Mouse (Mus musculus) telencephalon, adult 2 months (tissue): ENCODE data around the gene Sel1l3.
A peak's percentile ranks its signal among the peaks of the same experiment; 100 is the strongest.

Source experiments
- DNase-seq: peaks from one replicate; pipeline ENCODE4 v3.0.0-alpha.2; 2011; ENCODE audit warnings: low read depth, low spot score

Gene Sel1l3

DNA sequence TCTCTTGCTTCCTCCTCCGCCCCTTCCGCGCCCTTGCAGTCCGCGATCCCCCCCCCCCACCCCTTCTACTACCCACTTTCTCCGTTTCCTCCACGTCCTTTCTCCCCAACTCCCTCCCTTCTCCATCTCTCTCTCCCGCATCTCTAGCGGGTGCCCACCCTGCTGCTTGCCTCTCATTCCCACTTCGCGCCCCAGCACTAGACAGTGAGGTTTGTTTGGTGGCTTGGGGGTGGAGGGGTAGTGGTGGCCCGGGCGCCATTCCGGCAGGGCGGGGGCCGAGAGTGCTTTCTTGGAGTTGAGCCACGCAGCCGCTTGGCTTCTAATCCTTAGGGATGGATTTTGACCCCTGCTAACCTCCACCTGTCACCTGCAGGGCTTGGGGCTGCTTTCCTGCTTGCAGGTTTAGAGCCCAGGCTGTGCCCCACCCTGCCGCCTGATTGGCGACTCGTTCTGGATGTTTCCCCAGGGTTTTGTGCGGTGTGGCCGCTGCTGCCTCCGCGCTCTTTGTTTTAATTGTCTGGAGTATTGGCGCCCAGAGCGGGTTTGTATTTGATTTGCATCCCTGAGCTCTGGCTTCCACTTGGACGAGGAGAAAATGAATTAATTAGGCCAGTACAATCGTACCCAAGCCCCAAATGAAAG is at the start of gene Sel1l3:
TSS of gene Sel1l3 (minus strand) at position 217 of the 642 bp plus-strand sequence.
- DNase-seq = no peak

DNA sequence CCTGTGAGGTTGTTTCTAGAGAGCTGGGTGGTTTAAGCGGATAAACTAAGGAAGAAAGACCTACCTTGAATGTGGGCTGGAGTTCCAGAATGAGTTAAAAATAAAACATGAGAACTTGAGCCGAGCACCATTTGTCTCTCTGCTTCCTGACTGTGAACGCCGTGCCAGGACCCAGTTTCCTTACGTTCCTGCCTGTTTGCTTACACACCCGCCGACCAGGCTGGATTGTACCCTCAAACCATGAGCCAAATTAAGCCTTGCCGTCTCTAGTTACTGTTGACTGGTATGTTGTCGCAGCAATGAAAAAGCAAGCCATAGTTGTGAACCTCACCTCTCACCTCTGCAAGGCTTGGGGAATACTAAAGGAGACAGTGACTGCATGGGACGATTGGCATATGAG is 48.3 kb upstream of the Sel1l3 start:
- no peak for DNase-seq

DNA sequence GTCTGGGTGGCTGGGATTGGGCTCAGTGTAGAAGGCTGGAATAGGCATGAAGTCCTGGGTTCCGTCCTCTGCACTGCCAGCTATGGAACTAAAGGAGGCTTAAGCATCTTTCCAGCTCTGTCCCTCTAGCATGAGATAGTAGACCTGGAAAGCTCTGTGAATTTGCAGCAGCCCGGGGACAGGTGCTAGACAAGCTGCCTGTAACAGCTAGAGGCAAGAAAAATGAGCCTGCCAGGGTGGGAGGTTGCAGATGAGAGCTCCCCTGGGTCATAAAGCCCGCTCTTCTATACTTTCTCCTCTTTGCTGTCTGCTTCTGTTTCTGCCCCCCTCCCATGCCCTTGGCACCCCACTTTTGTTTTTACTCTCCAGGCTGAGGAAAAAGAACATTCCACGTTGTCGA is 46.2 kb upstream of the Sel1l3 start:
- DNase-seq = peak; percentile 46

DNA sequence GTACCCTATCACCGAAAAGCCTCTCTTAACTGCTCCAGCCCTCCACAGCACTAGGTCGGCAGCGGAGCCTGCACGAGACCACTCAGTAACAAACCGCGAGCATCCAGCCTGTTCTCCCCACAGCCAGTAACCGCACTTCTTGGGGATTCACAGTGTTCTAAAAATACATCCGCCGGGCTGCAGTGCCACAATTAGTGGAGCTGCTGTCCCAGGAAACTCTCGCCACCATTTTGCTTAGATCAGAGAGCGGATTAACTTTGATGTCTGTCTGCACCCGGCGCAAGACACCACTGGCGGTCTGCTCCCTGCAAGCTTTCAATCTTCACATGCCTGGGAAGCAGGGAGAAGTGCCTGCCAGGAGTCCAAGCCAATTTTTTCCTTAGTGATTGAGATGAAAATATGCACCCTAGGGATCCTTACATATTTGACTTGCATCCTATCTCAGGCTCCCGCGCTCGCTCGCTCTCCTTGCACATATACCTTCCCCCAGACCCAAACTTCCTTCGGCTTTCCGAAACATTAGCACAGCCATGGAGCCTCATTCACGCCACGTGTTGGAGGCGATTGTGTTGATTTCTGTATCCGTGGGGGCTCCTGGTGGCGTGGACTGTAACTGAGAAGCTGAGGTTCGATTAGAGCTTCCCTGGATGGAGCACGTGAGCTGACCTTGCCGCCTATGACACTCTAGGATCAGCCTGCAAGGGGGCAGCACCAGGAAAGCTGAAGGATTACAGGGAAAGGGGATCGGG is 44.5 kb upstream of the Sel1l3 start:
- DNase-seq = peak; percentile 56

DNA sequence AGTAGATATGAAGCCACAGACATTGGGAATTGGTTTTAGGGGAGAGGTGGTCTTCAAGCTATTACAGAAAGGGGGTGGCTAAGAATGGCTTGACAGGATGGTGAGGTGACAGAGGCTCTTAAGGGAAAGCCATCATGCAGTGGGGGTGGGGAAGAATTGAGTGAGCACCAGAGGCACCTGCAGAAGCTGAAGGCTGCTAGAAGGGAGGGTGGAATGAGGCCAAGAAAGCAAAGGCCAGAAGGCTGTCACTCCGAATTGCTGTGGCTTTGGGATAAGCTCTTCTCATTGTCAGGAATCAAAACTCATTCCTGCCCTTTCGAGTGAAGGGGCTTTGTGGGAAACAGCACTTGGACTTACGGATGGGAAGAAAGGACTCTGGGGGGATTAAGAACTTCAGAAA is 41.1 kb upstream of the Sel1l3 start:
- DNase-seq = no peak

DNA sequence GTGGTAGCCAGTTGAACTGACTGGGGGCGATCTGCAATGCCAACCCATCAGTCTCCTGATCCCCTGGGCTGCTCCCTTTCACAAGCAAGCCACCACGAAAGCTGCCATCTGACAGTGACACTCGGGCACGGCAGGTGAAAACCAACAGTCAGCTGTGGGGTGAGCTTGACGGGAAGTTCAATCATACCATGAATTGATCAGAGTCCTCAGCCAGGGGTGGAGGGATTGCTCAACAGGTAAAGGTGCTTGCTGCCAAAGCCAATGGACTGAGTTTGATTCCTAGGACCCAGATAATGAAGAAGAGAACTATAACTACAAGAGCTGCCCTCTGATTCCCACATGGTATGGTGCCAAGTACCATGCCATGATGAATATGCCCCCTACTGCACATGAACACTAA is 40.4 kb upstream of the Sel1l3 start:
- no peak for DNase-seq

DNA sequence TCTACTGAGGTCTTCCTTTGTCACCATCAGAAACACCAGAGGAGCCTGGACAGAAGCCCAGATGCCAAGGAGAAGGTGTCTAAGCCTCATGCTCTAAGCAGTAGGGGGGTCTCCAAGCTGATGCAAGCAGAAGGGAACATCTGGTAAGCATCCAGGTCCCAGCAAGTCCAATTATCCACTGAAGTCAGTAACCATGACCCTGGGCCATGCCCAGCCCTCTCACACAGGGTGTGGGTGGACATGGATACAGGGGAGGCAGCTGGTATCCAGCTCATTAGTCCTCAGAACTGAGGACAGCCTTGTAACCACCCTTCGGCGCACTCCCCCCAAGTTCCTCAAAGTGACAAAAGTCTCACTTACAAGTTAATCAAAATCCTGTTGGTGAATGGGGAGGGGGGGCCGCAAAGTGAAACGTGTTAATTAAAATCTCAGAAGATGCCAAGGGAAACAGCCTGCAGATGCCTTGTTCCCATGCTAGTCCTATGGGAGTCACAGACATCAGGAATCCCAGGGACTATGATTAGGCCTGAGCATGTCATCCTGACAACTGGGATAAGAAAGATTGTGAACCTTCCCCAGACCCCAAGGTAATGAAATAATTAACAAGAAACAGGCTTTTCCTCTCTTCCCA is 35.8 kb upstream of the Sel1l3 start:
- no peak for DNase-seq

DNA sequence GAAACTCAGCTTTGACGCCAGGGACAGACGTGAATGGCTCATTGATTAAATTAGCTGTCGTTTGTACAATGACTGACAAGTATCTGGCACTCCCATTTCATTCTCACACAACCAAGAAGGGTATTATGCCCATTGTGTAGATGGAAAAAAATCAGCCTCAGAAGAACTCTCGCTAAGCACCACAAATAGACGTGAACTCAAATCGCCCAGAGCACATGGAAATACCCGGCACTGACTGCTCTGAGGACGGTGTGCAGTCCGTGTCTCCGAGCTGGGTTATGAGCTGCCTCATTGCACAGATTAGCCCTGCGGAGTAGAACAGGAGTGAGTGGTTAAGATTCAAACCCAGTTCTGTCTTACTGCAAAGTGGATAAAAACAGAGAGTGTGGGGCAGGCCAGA is 34.8 kb upstream of the Sel1l3 start:
- no peak for DNase-seq

DNA sequence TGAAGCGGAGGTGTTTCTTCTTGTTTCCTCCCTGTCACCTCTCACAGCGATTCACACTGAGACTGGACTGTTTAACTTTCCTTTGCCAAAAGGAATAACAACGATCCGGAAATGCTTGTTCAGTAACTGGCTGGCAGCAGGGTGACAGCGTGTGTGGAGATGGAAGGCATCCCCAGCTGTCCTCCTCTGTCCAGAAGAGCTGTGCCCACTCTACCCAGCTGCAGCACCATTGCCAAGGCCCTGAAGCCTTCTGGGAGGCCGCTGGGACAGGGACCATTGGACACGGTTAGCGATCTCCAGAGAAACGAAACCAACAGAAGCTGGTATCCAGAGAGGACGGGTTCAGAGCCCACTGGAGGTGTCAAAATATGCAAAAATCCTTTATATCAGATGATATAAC is 30.2 kb upstream of the Sel1l3 start:
- DNase-seq = no peak

DNA sequence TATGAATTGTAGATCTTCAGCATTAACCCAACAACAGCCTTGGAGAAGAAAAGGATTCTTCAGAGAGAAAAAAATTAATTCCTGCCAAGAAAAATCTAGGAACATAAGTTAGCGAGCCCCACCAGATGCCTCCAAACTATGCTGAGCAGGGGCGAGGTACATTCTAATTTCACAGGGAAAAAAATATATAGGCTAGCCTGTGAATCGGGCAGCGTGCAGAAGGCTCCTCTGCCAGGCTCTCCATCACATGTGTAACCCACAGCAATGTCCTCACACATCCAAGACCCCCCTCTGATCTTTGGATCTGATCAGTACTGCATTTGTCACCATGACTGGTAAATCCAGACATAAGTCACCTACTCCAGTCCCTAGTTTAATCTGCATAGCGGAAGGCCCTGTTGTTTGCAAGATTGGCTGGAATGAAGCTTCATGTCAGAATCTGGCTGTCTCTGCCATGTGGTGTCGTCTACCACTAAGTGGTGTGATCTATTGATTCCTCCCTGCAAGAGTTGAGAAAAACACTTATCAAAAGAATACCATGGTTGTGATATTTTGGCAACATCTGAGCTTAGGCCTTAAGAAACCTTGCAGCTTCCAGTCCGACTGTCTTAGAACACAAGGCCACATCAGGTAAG is 29.3 kb upstream of the Sel1l3 start:
- peak; percentile 65 for DNase-seq

DNA sequence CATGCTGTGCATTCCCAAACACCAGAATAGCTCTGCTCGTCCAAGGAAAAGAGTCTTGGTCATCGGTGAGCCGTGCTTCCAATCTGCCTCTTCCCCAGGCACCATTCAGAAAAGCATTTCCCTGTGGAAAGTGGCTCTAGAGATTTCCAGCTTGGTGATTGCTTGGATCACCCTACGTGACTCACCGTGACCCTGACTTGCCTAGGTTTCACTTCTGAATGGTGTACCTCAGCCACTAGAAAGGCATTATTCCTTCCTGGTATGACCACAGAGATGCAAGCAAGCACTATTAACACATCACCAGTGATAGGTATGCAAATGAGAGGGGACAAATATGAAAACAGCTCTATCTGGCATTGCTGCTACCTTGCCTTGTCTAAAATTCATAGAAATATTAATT is 28.2 kb upstream of the Sel1l3 start:
- no peak for DNase-seq

DNA sequence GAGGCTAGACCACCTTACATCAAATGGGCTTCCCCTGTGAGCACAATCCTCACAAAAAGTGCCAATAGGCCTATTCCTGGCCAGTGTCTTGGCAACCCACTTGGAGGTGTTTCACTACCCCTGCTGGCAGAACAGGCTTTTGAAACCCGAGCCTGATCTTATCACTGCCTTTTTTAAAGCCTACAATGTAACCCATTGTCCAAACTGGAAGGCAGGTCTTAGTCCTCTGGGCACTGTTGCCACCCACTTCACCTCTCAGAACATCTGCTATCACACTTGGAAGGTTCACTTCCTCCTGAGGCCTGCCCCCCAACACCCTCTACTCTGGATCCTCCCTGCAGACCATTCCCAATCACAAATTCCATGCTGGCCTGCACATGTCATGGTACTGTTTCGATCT is 27.4 kb upstream of the Sel1l3 start:
- no peak for DNase-seq

DNA sequence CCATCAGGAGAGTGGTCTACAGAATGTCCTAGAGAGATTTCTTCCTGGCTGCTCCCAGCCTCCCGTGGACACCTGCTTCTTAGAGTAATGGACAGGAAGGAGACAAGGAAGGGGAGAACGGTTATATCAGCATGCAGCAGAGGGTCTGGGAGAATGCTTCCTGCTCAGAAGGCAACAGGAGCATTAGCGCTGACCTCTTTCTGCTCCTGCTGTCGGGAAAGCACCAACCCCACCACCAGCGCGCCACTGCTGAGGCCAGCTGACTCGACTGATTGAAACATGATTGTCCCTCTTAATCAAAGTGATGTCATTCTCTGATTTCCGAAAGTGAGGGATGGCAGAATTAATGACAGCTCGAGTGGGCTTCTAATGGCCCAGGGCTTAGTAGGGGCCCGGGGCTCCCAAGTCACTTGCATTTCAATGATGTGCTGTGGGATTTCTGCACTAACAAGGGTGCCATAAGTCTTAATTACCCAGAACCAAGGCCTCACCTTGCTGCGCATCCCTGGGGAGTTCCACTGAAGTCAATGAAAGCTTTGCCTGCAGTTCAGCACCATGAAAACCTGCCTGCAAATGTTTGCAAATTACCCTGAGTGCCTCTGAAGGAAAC is 26.2 kb upstream of the Sel1l3 start:
- no peak for DNase-seq

DNA sequence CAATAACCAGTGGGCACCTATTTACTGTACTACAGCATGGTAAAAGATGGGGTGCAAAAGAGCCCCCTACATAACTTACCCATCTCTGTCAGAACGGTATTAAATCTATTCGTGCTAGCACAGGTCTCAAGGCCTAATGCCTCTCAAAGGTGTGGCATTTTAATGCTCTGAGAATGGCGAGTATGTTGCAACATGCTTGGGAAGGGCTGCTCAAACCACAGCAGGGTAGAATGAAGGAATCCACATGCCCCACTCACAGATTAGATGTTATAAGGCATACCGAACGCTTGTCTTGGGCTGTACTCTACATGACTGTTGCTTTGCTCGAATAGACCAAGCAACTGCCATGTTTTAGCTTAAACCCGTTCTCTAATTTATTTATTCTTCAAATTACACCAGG is 25.5 kb upstream of the Sel1l3 start:
- no peak for DNase-seq

DNA sequence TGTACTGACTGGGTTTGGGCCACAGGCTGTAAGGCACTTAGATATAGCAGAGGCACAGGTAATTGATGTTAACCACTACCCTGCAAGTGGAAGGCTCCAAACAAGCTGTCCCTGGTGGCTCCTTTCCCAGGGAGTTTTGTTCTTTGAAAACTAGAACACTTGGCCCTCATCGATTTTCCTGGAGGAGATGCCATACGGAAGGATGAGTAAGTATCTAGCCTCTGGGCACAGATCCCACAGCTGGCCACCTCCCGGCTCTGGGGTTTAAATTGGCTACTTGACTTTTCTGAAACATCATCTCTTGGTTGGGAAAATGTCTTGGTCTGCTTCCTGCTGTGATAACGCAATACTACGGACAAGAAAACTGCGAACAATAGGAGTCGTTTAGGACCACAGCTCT is 25.0 kb upstream of the Sel1l3 start:
- no peak for DNase-seq

DNA sequence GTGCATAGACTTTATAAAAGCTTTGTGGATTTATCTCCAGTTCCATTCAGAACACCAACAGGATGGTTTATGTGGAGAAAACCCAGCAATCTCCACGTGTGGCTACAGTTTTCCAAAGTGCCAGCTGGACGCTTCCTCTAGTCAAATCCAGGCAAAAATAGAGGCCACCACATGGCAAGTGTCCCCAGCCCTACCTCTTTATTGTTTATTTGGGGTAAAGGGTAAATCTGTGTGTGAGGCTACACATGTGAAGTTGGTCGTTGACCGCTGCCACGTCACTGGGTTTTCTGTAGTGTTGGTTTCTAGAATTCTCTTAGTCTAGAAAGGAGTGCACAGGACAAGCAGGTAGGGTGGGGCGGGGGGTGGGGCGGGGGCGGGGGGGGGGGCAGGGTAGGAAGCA is 23.0 kb upstream of the Sel1l3 start:
- no peak for DNase-seq

DNA sequence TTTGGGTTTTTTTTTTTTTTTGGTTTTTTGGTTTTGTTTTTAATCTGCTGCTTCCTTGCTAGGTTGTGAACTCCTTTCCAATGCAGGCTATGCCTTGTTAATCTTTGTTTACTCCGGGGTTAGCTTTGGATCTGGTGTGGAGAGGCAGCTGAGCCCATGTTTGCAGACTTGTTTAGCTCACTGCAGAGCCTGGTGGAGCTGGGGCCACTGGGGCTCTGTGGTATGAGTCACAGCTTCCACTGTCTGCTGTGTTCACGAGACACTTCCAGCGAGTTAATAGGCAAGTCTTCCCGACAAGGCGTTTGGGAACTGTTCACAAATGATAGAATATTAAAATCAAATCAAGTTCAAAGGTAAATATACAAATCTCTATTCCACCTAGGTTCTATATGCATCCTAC is 22.4 kb upstream of the Sel1l3 start:
- DNase-seq = no peak

DNA sequence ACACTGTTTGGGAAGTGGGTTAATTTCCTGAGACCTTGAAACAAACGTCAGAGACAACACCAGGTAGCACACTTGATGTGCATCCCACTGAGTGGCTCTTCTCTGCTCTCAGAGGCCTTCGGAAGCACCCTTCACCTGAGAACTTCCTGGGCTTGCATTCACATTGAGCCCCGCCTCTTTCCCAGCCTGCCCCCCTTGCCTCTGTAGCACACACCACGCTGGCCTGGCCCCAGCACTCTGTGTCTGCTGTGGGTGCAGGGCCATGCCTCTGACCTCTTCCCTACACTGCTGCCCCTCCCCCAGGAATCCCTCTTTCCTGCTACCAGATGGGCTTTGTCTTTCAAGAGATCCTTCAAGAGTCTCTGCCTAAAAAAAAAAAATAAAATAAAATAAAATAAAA is 21.8 kb upstream of the Sel1l3 start:
- DNase-seq = no peak

DNA sequence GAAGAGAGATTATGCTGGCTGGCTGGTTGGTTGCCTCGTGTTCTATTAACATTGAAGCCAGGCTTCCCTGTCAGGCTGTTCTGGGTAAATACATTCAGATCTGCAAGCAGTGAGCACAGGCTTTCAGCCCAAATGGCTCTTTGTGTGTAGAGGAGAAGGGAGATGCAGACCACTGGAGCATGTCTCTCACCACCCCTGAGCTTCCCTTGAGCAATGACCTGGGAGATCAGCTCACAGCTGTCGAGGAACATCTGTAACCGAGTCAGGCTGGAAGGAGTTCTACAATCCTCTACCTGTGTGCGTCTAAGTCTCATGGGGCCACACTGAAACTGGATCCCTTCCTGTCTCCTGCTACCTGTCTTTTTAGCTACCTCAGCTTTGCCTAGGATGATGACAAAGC is 16.8 kb upstream of the Sel1l3 start:
- no peak for DNase-seq

DNA sequence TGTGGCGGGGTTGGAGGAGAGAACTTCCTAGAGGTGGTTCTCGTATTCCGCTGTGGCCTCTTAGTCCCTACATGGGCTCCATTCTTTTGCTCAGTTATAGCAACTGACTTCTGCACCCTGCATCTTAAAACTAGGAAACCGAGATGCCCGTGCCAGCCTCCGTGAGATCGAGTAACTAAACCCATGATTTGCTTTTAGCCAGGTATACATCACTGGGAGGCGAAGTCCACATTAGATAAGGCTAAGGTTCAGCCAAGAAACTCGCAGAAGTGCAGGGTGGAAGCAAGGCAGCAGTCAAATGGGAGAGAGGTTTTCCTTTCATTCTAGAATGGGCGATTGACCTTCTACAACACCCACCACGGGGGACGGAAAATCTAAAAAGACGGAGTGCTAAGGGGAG is 11.7 kb upstream of the Sel1l3 start:
- DNase-seq = no peak

DNA sequence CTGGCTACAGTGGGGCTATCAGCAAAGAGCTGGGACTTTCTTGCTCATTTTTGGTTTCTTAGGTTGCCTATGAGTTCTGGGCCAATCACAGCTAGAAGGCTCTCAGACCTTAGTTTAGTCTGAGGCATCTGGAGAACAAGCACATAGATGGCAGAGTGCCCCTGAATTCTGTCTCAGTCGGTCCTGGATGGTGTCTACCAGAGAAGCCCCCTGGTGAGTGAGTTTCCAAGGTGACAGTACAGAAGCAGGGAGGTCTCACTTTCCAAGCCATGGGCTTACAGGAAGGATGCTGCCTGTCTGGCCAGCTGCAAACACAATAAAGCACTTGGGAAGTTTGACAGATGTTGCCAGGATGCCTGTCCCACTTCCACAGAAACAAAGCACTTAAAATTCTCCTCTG is 1.1 kb upstream of the Sel1l3 start:
- no peak for DNase-seq

DNA sequence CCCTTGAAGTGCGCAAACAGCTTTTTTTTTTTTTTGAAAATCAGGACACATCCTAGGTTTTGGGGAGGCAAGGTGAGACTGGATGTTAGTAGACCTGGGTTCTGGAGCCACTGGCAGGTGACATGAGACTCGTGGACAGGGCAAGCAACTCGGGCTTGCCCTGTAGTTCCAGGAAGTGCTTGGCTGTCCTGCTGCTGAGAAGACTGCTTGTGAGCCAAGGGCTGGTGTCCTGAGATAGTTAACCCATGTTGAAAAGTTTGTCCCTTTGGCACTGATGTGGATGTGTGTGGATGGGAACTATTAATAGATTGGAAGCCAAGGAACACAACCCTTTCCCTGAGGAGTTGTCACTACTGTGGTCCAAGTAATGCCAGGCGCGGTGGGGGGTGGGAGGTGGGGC is 635 bp upstream of the Sel1l3 start:
- DNase-seq = no peak
